Mouse (Mus musculus) kidney, postnatal 14 days (tissue): Measurements from ENCODE around the gene Car10.

ENCODE experiments used
- DNase-seq: peaks from one replicate; pipeline ENCODE4 v3.0.0; 2022; ENCODE audit warnings: mixed read lengths

Gene Car10

DNA sequence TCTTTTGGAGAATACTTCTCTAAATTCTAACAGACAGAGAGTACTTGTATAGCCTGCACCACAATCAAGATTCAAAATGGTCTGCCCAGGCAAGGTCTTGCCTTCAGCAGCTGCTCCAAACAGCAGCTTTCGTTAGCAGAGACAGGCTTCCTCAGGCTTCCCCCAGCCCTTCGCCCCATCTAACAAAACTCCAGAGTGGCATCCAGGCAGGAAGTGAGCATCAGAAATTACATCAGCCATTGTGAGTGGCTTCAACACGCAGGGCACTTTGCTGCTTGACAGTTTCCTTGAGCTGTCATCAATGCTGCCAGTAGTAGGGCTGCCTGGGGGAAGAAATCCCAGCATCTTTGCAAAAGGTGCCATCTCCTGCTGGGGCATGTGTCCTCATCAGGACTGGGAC, 405.0 kb downstream of the Car10 start:
- DNase-seq: no peak

DNA sequence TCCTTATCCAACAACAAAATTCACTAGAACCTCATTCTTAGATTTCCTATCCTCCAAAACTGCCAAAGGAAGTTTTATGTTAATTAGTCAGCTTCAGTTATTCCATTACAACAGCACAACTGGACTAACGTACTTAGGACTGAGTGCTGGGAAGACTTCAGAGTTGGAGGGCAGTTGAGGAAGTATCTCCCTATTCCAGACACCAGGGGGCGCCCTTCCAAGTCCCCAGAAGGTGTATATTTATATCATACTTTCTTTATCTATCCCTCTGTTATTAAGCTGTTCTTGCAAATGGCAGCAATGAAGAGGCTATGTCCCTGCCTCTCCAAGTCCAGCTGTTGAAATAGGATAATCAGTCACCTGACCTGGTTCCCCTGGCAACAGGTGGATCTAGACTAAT, 405.6 kb downstream of the Car10 start:
- peak; percentile 11 for DNase-seq

DNA sequence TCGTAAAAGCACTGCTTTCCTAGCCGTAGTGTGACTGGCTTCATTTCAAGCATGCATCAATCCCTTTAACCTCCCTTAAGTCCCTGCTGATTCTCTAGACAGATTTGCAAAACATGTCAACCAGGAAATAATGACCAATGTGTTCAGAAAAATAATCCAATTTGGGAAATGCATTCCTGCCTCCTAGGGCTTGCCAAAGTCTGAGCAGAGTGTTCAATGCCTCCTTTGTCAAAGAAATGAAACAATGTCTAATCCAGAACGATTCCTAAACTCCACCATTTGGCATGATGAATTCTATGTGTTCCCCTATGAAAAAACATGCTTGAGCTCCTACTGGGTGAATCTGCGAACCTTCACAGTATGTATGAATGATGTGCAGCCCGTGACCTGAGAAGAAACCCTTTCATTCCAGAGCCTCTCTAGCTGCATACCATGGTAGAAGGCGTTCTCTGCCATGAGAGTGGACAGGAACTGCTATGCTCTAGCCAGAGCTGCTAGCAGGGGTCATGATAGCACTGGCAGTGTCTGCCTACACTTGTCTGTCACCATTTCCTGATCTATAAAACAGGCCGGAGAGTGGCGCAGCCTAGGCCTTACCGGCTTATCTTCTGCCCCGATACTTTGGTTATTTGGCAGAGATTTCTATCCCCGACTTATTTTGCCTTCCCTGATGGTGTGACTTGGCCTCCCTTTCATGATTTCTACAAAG, 411.9 kb downstream of the Car10 start:
- DNase-seq: no peak

DNA sequence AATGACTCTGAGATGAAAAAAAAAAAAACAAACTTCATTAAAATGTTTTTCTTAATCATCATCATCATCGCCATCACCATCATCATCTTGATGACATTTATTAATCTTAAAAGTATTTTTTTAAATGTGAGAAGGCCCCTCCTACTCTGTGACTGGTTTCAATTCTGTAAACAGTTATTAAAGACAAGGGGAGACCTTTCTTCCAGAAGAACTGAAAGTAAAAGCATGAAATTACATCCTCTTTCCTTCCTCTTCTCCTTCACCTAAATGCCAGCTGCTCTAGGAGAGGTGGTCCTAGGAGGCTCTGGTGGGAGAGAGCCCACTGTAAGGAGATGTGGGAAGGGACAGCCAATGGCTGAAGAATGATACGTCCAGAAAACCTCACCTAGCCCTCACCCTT, 415.0 kb downstream of the Car10 start:
- no peak for DNase-seq

DNA sequence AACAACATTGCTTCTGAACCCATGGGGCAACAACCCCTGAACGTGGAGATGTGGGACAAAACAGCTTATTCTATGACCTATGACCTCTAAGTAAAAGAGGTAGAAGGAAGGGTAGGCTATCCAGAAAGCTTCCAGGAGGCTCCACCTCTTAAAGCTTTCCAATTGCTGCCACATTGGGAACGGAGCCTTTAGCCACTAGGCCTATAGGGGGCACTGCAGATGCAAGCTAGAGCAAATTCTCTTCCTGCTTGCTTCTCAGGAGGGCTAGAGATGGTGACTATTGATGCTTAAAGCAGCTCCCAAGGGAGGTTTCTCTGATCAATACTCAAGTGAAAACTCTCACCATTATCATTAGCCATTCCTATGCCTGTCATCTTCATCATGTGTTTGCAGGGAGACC, 416.6 kb downstream of the Car10 start:
- no peak for DNase-seq

DNA sequence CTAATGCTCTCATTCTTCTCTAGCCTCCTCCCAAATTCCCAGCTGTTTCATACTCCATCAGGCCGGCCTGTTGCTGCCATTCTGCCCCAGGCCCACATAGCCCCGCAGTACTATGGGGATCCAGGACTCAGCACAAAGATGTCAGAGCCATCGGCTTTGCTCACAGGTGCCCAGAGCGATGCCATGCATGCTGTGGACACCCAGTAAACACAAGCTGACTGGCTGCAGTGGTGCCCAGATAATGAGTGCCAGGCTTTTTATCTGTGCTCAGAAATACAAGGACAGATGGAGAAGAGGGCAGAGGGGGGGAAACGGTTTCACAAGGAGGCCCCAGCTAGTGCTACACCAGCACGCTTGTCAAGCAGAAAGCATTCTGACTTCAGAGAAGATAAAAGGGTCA, 417.7 kb downstream of the Car10 start:
- no peak for DNase-seq

DNA sequence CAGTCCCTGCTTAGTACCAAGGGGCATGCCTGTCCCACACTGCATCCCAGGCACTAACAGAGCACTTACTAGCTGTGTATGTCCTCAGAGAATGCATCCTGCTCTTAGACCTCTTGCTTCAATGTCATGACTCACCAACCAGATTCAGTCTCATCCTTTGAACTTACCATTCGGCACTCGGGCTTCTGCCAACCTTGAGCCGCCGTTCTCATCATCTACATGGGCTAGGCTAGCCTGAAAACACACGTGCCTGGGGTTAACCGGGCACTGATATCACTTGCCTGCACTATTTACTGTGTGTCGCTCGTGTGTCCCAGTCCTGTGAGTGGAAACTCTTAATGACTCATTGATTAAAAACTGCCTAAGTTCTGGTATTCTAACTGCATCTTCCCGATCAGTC, 418.4 kb downstream of the Car10 start:
- no peak for DNase-seq

DNA sequence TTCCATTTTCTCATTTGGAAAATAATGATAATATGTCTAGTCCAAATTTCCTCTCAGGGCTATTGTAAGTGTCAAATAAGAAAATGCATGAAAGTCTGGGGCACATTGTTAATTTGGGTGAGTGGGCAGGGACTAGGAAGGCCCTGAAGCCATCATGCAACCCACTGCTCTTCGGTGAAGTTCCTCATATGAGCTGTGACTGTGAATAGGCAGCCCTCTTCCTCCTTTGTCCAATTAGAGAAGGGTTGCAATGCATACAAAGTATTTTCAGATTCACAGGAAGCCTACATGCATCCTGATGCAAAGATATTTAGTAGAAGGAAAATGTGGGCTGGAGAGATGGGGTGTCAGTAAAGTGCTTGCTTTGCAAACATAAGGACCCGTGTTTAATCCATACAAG, 419.1 kb downstream of the Car10 start:
- no peak for DNase-seq

DNA sequence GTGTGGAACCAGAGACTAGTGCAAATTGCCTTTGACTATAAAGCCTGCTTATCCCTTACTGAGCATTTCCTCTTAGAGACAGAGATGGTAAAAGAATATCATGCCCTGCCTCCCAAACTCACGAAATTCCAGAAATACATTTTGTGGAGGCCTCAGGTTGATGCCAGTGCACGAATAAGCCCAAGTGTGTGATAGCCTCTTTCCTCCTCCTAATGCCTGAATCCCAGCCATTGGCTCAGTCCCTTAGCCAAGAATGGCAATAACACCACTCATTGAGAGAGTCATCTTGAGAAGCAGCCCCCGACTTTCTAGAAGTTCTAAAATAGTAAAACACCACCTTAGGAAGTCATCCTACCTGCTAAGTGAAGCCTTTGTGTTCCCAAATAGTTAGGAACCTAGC, 424.7 kb downstream of the Car10 start:
- no peak for DNase-seq

DNA sequence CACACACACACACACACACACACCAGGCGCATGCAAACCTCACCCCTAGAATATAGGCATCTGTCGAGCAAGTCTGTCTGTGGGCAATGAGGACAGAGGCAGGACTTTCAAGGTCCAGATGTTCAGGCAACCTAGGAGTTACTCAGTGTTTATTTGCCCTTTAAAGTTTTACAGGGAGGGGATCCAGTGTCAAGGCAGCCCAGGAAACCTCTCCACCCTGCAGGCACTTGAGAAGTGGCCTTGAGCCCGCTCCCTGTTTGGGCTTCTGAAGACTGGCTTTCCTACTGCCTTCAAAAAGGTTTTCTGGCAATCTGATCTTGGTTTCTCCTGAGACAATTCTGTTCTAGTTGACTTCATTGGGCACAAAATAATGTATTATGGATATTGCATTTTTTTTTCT, 428.1 kb downstream of the Car10 start:
- no peak for DNase-seq

DNA sequence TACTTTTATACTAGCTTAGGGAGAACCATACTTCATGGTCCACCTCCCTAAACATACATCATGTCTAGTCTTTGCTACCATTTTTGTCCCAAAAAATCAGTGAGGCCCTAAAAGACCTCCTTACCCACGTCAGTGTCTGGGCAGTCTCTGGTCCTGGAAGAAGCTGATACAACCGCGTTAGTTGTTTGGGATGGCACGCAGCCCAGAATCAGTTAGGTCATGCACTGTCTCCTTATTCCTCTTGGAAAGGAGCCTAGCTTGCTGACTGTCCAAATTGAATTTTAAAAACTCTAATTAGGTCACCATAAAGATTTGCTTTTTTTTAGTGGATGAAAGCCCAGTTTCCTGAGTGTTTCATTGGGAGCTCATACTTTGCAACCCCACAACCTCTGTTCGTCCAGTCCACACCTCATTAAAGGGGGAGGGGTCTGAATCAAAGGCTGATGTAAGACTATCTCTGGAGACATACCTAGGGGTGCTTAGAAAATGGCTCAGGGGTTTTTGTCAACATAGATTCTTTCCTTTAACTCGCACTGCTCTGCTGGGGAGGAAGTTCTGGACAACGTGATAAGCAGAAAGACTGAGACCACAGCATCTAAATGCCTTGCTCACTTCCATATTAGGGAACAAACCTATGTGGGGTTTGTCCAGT, 433.3 kb downstream of the Car10 start:
- peak; percentile 76 for DNase-seq

DNA sequence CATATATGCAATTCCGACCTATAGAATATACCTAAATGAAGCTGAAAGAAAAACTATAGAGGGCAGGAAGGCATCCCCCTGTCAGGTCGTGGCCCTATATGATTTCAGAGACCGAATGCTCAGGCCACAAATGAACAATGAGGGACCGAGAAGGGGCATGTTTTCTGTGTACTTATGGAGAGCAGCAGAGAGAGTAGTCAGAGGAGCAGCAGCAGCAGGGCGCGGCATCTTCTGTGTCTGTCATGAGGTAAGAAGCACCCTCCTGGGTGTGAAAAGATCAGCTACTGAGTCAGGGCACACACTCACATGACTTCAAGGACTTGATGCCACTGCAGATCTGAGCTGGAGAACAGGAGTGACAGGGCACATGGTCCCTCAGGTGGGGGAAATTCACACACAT, 438.4 kb downstream of the Car10 start:
- no peak for DNase-seq

DNA sequence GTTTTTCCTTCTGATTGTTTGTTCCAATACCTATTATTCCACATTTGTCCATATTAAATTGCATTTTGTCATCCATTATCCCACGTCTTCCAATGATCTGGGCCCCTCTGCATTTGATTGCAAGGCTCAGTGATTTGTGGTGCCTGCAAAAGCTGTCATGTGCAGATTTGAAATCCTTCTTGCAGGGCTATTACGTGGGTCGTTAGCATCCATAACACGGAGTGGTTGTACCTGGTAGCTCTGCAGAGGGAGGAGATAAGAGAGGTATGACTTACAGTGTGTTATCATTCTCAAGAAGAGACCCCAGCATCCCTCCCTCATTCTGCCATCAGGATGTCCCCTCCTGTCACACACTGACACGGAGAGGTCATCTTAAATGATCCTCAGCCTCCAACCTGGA, 451.1 kb downstream of the Car10 start:
- DNase-seq: no peak

DNA sequence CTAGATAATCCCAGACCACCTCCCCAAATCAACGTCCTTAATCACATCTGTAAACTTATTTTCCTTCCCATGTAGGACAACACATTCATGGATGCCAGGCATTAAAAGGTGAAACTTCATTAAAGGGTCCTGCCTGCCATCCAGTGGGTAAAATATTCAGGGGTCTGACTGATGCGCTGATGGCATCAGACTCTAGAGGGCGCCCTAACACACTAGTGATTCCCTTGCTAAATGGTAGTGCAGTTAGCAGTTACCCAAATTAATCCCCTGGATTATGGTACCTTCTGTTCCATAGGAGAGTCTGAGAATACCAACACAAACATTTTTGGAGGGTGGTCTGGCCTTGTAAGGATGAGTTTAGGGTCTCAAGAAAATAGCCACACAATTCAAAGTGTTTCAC, 453.1 kb downstream of the Car10 start:
- peak; percentile 30 for DNase-seq

DNA sequence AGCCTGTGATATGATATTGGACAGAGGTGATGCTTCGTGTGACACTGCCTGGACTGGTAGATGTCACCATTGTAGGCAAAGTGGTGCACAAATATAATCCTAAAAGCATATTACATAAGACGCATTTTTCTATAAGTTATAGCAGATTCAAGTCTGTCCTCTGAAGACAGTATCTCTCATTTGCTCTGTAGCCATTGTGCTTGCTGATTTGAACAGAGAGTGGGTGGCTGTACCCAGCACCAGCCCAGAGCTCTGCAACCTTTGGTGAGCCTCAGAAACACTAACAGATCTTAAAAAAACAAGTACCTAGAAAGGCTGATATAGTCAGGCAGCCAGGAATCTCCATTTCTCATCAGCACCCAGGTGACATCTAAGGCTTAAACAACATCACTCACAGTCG, 461.3 kb downstream of the Car10 start:
- DNase-seq: no peak

DNA sequence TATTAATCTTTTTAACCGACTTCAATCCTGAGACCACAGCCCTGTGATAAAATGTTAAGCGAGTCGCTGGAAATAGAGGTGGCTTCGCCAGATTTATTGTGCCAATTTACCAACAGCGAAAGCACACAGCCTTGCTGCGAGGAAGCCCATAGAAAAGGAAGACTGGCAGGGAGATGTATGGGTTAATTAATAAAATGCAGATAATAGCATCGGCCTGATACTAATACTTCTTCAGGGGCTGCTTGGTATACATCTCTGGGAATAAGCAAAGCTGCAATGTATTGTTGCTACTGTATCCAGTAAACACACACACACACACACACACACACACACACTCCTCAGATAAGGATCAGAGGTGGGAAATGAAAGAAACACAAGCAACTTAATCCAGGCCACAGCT, 462.7 kb downstream of the Car10 start:
- DNase-seq: no peak

DNA sequence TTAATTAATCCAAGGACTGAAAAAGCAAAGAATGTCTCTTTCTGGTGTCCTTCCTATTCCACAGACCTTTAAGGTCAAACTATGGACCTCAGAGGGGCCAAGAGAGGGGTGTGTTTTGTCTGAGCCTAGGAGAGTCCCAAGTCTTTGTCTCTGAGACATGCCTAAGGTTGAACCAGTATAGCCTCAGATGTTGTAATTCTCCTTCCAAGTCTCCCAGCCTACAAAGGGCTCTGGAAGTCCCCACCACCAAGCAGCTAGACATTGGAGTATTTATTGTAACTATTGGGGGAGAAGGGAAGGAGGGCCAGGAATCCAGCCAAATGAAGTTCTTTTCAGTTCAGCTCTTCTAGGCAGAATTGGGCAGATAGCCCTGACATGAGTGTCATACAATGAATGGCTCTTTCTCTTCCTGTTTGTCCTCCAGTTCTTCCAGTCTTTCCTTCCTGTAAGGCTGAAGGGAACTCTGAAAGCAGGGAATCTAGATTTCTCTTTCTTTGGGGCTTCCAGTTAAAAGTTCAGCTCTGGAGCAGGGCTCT, 464.6 kb downstream of the Car10 start:
- DNase-seq: no peak

DNA sequence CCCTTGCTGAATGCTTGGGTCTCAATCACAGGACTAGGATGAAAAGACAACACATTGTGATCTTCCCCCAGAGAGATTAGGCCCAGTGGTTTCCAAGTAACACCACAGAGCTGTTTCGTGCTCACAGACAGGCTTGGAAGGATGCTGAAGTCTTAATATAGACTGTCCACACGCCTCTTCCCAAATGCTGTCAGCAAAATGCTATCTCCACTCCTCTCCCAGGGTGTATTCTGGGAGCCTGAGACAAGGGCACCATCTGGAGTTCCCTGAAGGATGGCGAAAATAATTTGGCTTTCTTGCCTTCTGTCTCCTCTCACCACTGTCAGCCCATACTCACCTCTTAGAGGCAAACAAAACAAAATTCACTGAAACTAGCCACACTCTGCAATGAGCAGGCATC, 467.9 kb downstream of the Car10 start:
- no peak for DNase-seq

DNA sequence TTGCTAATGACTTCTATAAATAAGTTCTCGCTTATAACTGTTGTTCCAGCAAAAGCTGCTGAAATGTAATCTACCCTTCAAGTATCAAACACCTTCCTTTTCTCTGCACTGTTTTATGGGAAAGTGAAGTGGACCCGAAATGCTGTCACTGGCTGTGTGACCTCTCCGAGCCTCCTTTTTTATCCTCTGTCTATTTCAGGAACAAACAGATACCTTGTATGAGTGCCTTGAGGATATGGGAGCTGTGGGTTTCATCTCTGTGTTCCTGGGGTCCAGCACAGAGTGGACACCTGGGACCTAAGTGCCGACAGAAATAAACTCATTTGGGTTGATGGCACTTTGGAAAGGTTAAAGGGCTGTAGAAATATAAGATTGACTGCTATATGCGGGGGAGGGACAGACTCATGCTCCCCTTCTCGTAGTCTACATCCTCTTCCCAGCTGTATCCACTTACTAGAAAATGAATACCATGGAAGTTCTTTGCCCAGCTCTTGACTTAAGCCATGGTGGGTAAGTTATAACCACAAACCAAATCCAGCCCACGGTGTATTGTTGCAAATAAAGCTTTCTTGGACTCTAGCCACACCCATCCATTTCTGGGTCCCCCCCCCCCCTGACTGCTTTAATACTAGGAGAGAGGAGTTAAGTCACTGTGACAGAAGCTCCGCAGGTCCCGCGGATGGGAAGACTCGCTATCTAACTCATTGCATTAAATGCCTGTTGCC, 474.3 kb downstream of the Car10 start:
- no peak for DNase-seq

DNA sequence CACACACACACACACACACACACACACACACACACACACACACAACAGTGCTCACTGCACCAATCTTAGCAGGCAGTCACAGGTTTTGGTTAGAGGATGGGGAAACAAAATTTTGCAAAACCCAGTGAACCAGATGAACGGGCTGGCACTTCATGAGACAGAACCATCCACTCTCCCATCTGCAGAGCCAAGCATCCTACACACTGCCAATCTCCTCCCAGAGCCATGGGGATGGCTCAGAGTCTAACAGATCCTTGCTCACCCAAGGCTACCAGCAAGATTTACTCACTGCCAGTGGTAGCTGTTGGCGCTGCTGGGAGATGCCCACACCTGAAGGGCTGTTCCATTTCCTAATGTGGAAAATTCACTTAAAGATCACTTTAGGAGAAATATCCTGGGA, 479.6 kb downstream of the Car10 start:
- DNase-seq: no peak

DNA sequence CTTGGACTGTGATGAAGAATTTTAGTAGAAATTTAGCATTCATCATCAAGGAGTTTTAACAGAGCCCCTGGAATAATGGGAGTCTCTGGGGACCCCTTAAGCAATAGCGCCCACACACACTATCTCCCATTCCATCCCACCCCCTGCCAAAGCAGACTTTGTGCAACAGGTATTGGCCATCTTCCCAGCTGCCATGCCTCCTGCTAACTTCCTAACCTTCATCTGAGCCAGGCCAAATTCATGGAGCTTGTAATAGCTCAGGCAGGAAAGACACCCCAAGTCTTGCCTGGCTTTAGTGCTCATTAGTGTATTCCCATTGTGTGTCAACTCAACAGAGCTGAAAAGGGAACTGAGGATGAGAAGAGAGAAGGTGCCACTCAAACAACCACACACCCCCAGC, 481.8 kb downstream of the Car10 start:
- DNase-seq: no peak

DNA sequence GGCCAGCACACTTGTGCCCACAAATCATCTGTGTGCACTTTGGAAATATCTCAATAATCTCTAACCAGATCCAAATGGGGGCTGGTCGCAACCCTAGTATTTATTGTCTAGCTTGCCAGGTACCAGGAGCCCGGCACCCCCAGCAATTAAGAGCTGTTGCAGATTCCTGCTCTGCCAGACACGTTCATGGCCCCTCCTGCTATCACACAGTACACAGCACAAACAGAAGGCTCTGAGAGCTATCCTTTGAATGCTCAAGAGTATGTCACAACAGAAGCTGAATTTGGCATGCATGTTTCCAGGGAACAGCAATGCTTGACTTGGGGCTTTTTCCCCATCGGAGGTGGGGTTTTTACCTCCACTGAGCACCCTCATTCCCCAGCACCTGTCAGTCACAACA, 483.5 kb downstream of the Car10 start:
- DNase-seq: no peak

DNA sequence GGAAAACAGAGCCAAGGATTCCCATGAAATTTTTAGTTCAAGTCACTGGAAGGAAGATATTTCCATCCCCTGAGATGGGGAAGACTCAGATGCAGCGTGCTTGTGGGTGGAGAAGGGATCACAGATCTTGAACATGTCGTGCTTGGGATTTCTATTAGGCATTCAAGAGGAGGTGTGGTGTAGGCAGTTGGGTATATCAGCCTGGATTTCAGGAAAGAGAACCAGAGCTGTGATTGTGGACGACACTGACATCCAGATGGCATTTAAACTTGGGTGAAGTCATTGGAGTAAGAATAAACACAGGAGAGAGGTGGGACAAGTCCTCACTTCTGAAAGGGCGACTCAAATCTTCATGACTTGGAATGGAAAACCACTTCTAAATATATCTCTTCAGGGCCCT, 490.0 kb downstream of the Car10 start:
- DNase-seq: no peak

DNA sequence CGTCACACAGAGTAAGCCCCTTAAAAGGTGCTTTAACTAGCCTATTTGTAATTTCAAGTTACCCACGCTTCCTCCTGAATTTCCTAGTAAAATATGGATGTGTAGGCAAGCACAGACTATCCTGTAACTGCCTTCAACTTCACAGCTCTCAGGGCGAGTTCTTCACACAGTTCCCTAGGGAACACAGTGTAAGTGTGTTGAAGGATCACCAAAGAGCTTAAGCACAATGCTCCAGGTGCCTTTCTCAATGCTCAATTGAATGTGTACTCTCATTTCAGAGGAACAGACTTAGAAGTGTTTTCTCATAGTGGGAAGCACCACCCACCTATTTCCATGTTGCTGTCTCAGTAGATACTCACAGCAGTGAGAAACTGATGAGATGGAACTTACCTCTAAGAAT, 492.8 kb downstream of the Car10 start:
- no peak for DNase-seq
